Mouse (Mus musculus) CD4-positive, CD25-positive, alpha-beta regulatory T cell (primary cell): ENCODE measurements around the gene Ttc30a1. TPM values are rescaled to one million over a fixed set of nuclear protein-coding genes. Genes with fewer than 3 reads are reported as not detected.

ENCODE experiments used
- polyA plus RNA-seq: library from polyadenylated mRNA; unstranded; fragments of 100-300 nt; shearing (Covaris generic); gene quantifications from one replicate; pipeline ENCODE4 v1.2.1, GENCODE M21; 2017

The Ttc30a1 gene
- 1.1 TPM for polyA plus RNA-seq

DNA sequence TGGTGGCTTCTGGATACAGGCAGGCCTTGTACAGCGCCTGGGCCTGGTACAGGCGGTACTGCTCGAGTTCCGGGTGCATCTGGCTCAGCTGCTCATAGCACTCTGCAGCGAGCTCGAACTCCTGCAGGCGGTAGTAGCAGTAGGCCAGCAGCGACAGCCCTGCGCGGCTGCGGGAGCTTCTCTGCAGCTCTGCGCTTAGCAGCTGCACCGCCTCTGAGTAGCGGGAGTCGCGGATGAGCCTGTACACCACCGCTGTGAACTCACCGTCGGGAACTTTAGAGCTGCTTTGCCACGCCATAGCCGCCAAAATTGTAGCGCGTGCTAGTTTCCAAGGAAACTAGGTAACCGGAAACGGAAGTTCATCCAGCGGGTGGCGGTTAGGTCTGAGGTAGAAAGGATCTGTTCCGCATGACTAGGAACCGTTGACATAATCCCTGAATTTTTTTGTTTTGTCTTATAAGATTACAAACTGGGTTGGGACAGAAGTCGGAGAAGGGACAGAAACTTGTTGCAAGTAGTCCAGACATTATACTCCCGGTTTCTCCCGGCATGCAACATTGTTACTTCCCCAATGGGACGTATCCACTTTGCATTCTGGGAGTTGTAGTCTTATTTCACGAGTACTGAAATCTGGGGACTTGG lies at the start of gene Ttc30a1:
Gene Ttc30a1, minus strand, starts transcription at position 528 of the 642 bp plus-strand sequence.

GRCm38 (mm10) chr2:75977752-75978368 lies 3.9 kb downstream of the Ttc30a1 start, which contains the start of gene Ttc30a2:
Gene Ttc30a2, minus strand, starts transcription at chr2:75978170.

GRCm38 (mm10) chr2:75938117-75939063 lies 43.4 kb downstream of the Ttc30a1 start, which contains the start of gene Ttc30b:
Gene Ttc30b, minus strand, starts transcription at chr2:75938585.

Other genes with a start within 250 kb of the Ttc30a1 start
- gene Agps, start 149.8 kb downstream of the Ttc30a1 start, polyA plus RNA-seq, result 55.1 TPM
- 2.3 TPM for gene Ttc30b, start 43.4 kb downstream of the Ttc30a1 start, polyA plus RNA-seq
- not detected for gene Ttc30a2, start 3.8 kb downstream of the Ttc30a1 start, polyA plus RNA-seq